Mouse (Mus musculus) ES-Bruce4 (cell line): Measurements from ENCODE around the gene Kif14. TPM values are rescaled to one million over a fixed set of nuclear protein-coding genes. Genes with fewer than 3 reads are reported as not detected.

Experiments used
- H3K27ac ChIP-seq: 2 replicates; pipeline ENCODE4 v1.5.1; 2012; ENCODE audit warnings: low read length, inconsistent platforms; ENCODE audit not compliant: insufficient read depth
- H3K27me3 ChIP-seq: 2 replicates; pipeline ENCODE4 v1.6.1; 2012; ENCODE audit warnings: mild to moderate bottlenecking, low read length, inconsistent platforms; ENCODE audit not compliant: control insufficient read depth, poor library complexity, insufficient read depth, severe bottlenecking
- H3K36me3 ChIP-seq: 2 replicates; pipeline ENCODE4 v1.6.1; 2012; ENCODE audit warnings: inconsistent platforms, mild to moderate bottlenecking, low read length, moderate library complexity; ENCODE audit not compliant: control insufficient read depth, poor library complexity, insufficient read depth, severe bottlenecking
- H3K4me1 ChIP-seq: one replicate; pipeline ENCODE4 v1.8.1; 2011; ENCODE audit warnings: low read length; ENCODE audit not compliant: control insufficient read depth, insufficient read depth
- H3K4me3 ChIP-seq: 2 replicates; pipeline ENCODE4 v1.5.1; 2011; ENCODE audit warnings: low read depth, mild to moderate bottlenecking, low read length
- H3K9ac ChIP-seq: 2 replicates; pipeline ENCODE4 v1.6.1; 2012; ENCODE audit warnings: low read depth, mild to moderate bottlenecking, inconsistent platforms; ENCODE audit not compliant: poor library complexity, severe bottlenecking
- H3K9me3 ChIP-seq: replicated peaks from 2 replicates; pipeline ENCODE4 v1.6.1; 2012; ENCODE audit warnings: mild to moderate bottlenecking, low read length, inconsistent platforms; ENCODE audit not compliant: control insufficient read depth, poor library complexity, insufficient read depth, severe bottlenecking
- CTCF ChIP-seq: IDR thresholded peaks from one replicate; pipeline ENCODE4 v1.8.1; 2011; ENCODE audit warnings: low read depth, low read length
- EP300 ChIP-seq: IDR thresholded peaks from 2 replicates; pipeline ENCODE4 v1.6.1; 2011; ENCODE audit warnings: low read depth, low read length; ENCODE audit not compliant: insufficient read depth
- POLR2A ChIP-seq: IDR thresholded peaks from one replicate; pipeline ENCODE4 v1.8.1; 2011; ENCODE audit warnings: low read length; ENCODE audit not compliant: insufficient read depth
- polyA plus RNA-seq: library from polyadenylated mRNA; stranded (reverse); fragments of >200 nt; gene quantifications from 2 replicates; pipeline ENCODE4 v1.2.4, GENCODE M21; 2011; ENCODE audit warnings: low read depth; ENCODE audit not compliant: missing spikeins, insufficient read depth, insufficient read length

Gene Kif14
- polyA plus RNA-seq, 1 experiment = 37.1 TPM

- Histone ChIP-seq H3K36me3 (peaks cover 3% of the 10 kb centered on the region), H3K9me3 (no peaks in the 10 kb centered on the region), H3K27me3 (no peaks in the 10 kb centered on the region), H3K27ac (no peak overlapping the region), H3K4me3 (no peak overlapping the region), H3K4me1 (no peaks in the 10 kb centered on the region), H3K9ac (no peak overlapping the region)
- no peak for TF ChIP-seq EP300
- TF ChIP-seq POLR2A = no peak
- TF ChIP-seq CTCF = peak; percentile 64
Observed at GRCm38 (mm10) chr1:136521363-136521937, 55.3 kb downstream of the Kif14 start.

GRCm38 (mm10) chr1:136524917-136525316 lies 58.8 kb downstream of the Kif14 start:
- Histone ChIP-seq H3K4me3 (no peak overlapping the region), H3K36me3 (peaks cover 5% of the 10 kb centered on the region), H3K27me3 (no peaks in the 10 kb centered on the region), H3K9ac (no peak overlapping the region), H3K4me1 (no peaks in the 10 kb centered on the region), H3K9me3 (no peaks in the 10 kb centered on the region), H3K27ac (no peak overlapping the region)
- TF ChIP-seq EP300 (no peak), CTCF (peak; percentile 93)

- Histone ChIP-seq H3K9ac (no peak overlapping the region), H3K27ac (no peak overlapping the region), H3K9me3 (no peaks in the 10 kb centered on the region), H3K4me3 (no peak overlapping the region), H3K4me1 (no peaks in the 10 kb centered on the region), H3K27me3 (no peaks in the 10 kb centered on the region), H3K36me3 (peaks cover 4% of the 10 kb centered on the region)
- TF ChIP-seq EP300 = no peak
- TF ChIP-seq CTCF = no peak
- no peak for TF ChIP-seq POLR2A
Observed at GRCm38 (mm10) chr1:136525818-136526217, 59.7 kb downstream of the Kif14 start.

GRCm38 (mm10) chr1:136527163-136527562 lies 61.0 kb downstream of the Kif14 start:
- no peak for TF ChIP-seq POLR2A
- TF ChIP-seq CTCF = no peak
- TF ChIP-seq EP300 = no peak
- no peak overlapping the region for H3K27ac ChIP-seq
- H3K27me3 ChIP-seq = no peaks in the 10 kb centered on the region
- no peaks in the 10 kb centered on the region for H3K4me1 ChIP-seq
- no peak overlapping the region for H3K4me3 ChIP-seq
- H3K36me3 ChIP-seq = peaks cover 4% of the 10 kb centered on the region
- no peak overlapping the region for H3K9ac ChIP-seq
- no peaks in the 10 kb centered on the region for H3K9me3 ChIP-seq

GRCm38 (mm10) chr1:136532556-136532955 lies 66.4 kb downstream of the Kif14 start:
- no peak overlapping the region for H3K9ac ChIP-seq
- peaks cover 4% of the 10 kb centered on the region; the same call in 1 of the 2 replicates for H3K36me3 ChIP-seq
- no peaks in the 10 kb centered on the region for H3K9me3 ChIP-seq
- TF ChIP-seq EP300 = no peak
- no peak for TF ChIP-seq POLR2A
- no peak for TF ChIP-seq CTCF
- H3K27me3 ChIP-seq = no peaks in the 10 kb centered on the region
- H3K4me1 ChIP-seq = no peaks in the 10 kb centered on the region
- no peak overlapping the region for H3K4me3 ChIP-seq
- no peak overlapping the region for H3K27ac ChIP-seq

- H3K9ac ChIP-seq = no peak overlapping the region
- H3K27me3 ChIP-seq = no peaks in the 10 kb centered on the region
- no peak overlapping the region for H3K4me3 ChIP-seq
- no peaks in the 10 kb centered on the region for H3K4me1 ChIP-seq
- TF ChIP-seq CTCF = peak; percentile 54
- TF ChIP-seq EP300 = no peak
- no peak for TF ChIP-seq POLR2A
- H3K27ac ChIP-seq = no peak overlapping the region
- H3K9me3 ChIP-seq = no peaks in the 10 kb centered on the region
- no peaks in the 10 kb centered on the region for H3K36me3 ChIP-seq
Observed at GRCm38 (mm10) chr1:136536947-136537346, 70.8 kb downstream of the Kif14 start.
